Mouse (Mus musculus): ENCODE measurements around the gene Hoxb5. TPM values are rescaled to one million over a fixed set of nuclear protein-coding genes. Genes with fewer than 3 reads are reported as not detected.

Hoxb5 gene
- polyA plus RNA-seq, 1 experiment from 2014 or later = 0.83 TPM

GRCm38 (mm10) chr11:96325747-96326212, 22.6 kb downstream of the Hoxb5 start:
- 0 out of 2 replicates have a peak overlapping the region, but pooled peaks have one; percentile 35 for H3K27ac ChIP-seq
- H3K27me3 ChIP-seq = peaks cover 100% of the 10 kb centered on the region
- H3K4me1 ChIP-seq (replicated peaks) = peaks cover 4% of the 10 kb centered on the region
- no peak overlapping the region for H3K4me3 ChIP-seq (replicated peaks)
- H3K4me2 ChIP-seq = peak overlapping the region; percentile 16; the same call in 1 of the 2 replicates
- H3K9me3 ChIP-seq = no peaks in the 10 kb centered on the region
- 4% methylated on average over 22 of the region's 22 CpGs for WGBS
- ATAC-seq (ENCODE audit: insufficient number of reproducible peaks, insufficient read depth, low FRiP score, low TSS enrichment, low read depth) = no peak
- no peaks in the 10 kb centered on the region for H3K36me3 ChIP-seq
- H3K9ac ChIP-seq (replicated peaks) = no peak overlapping the region

GRCm38 (mm10) chr11:96326705-96327104, 23.6 kb downstream of the Hoxb5 start:
- WGBS = 2% methylated on average over 12 of the region's 12 CpGs
- H3K4me2 ChIP-seq = 0 out of 2 replicates have a peak overlapping the region, but pooled peaks have one; percentile 16
- no peaks in the 10 kb centered on the region for H3K36me3 ChIP-seq
- no peak overlapping the region for H3K4me3 ChIP-seq (replicated peaks)
- H3K27ac ChIP-seq = no peak overlapping the region
- peaks cover 4% of the 10 kb centered on the region for H3K4me1 ChIP-seq (replicated peaks)
- ATAC-seq (ENCODE audit: insufficient number of reproducible peaks, insufficient read depth, low FRiP score, low TSS enrichment, low read depth) = no peak
- no peak overlapping the region for H3K9ac ChIP-seq (replicated peaks)
- peaks cover 100% of the 10 kb centered on the region for H3K27me3 ChIP-seq
- H3K9me3 ChIP-seq = no peaks in the 10 kb centered on the region

GRCm38 (mm10) chr11:96327122-96327521, 24.0 kb downstream of the Hoxb5 start:
- H3K27ac ChIP-seq = no peak overlapping the region
- peaks cover 6% of the 10 kb centered on the region for H3K4me1 ChIP-seq (replicated peaks)
- H3K4me3 ChIP-seq (replicated peaks) = no peak overlapping the region
- no peak overlapping the region for H3K9ac ChIP-seq (replicated peaks)
- ATAC-seq (ENCODE audit: insufficient number of reproducible peaks, insufficient read depth, low FRiP score, low TSS enrichment, low read depth) = no peak
- 14% methylated on average over 7 of the region's 7 CpGs for WGBS
- H3K36me3 ChIP-seq = no peaks in the 10 kb centered on the region
- H3K9me3 ChIP-seq = no peaks in the 10 kb centered on the region
- H3K27me3 ChIP-seq = peaks cover 100% of the 10 kb centered on the region
- no peak overlapping the region for H3K4me2 ChIP-seq

- 15% methylated on average over 5 of the region's 5 CpGs for WGBS
- H3K27me3 ChIP-seq = peaks cover 100% of the 10 kb centered on the region
- no peaks in the 10 kb centered on the region for H3K9me3 ChIP-seq
Measured at GRCm38 (mm10) chr11:96327750-96328149, 24.6 kb downstream of the Hoxb5 start.

GRCm38 (mm10) chr11:96328605-96329004, 25.5 kb downstream of the Hoxb5 start:
- Histone ChIP-seq H3K4me3 (replicated peaks) (no peak overlapping the region), H3K27me3 (peaks cover 100% of the 10 kb centered on the region), H3K9me3 (no peaks in the 10 kb centered on the region), H3K9ac (replicated peaks) (no peak overlapping the region), H3K36me3 (no peaks in the 10 kb centered on the region), H3K4me1 (replicated peaks) (peaks cover 16% of the 10 kb centered on the region), H3K4me2 (no peak overlapping the region), H3K27ac (no peak overlapping the region)
- no peak for ATAC-seq (ENCODE audit: insufficient number of reproducible peaks, insufficient read depth, low FRiP score, low TSS enrichment, low read depth)
- 14% methylated on average over 8 of the region's 8 CpGs for WGBS

More at GRCm38 (mm10) chr11:96327750-96328149, 24.6 kb downstream of the Hoxb5 start:
- Histone ChIP-seq H3K4me3 (replicated peaks) (no peak overlapping the region), H3K4me1 (replicated peaks) (peaks cover 12% of the 10 kb centered on the region), H3K9ac (replicated peaks) (no peak overlapping the region), H3K27ac (no peak overlapping the region), H3K36me3 (no peaks in the 10 kb centered on the region), H3K4me2 (no peak overlapping the region)
- ATAC-seq (ENCODE audit: insufficient number of reproducible peaks, insufficient read depth, low FRiP score, low TSS enrichment, low read depth) = 0 out of 2 replicates have a peak, but pooled peaks have one; percentile 37

- Histone ChIP-seq H3K4me2 (peak overlapping the region; percentile 54), H3K27ac (no peak overlapping the region), H3K36me3 (no peaks in the 10 kb centered on the region), H3K27me3 (peaks cover 100% of the 10 kb centered on the region), H3K4me3 (replicated peaks) (peak overlapping the region; percentile 38; the same call in 1 of the 2 replicates), H3K9me3 (no peaks in the 10 kb centered on the region), H3K4me1 (replicated peaks) (peaks cover 12% of the 10 kb centered on the region), H3K9ac (replicated peaks) (no peak overlapping the region)
- no peak for ATAC-seq (ENCODE audit: insufficient number of reproducible peaks, insufficient read depth, low FRiP score, low TSS enrichment, low read depth)
- WGBS = under 1% methylated on average over 8 of the region's 8 CpGs
Measured at GRCm38 (mm10) chr11:96332105-96332504, 29.0 kb downstream of the Hoxb5 start.

- WGBS = under 1% methylated on average over 35 of the region's 35 CpGs
- H3K9ac ChIP-seq (replicated peaks) = peak overlapping the region; percentile 52
- H3K36me3 ChIP-seq = no peaks in the 10 kb centered on the region
- ATAC-seq (ENCODE audit: insufficient number of reproducible peaks, insufficient read depth, low FRiP score, low TSS enrichment, low read depth) = no peak
- H3K4me2 ChIP-seq = peak overlapping the region; percentile 54
- peaks cover 100% of the 10 kb centered on the region for H3K27me3 ChIP-seq
- H3K27ac ChIP-seq = peak overlapping the region; percentile 69; the same call in 1 of the 2 replicates
- no peaks in the 10 kb centered on the region for H3K9me3 ChIP-seq
- H3K4me3 ChIP-seq (replicated peaks) = peak overlapping the region; percentile 38
- peaks cover 12% of the 10 kb centered on the region for H3K4me1 ChIP-seq (replicated peaks)
Measured at GRCm38 (mm10) chr11:96332618-96333032, 29.5 kb downstream of the Hoxb5 start.

- 4% methylated on average over 17 of the region's 17 CpGs for WGBS
- H3K27ac ChIP-seq = peak overlapping the region; percentile 69; the same call in 1 of the 2 replicates
Measured at GRCm38 (mm10) chr11:96333241-96334001, 30.3 kb downstream of the Hoxb5 start.

GRCm38 (mm10) chr11:96334002-96334364, 30.8 kb downstream of the Hoxb5 start:
- Histone ChIP-seq H3K9ac (replicated peaks) (no peak overlapping the region), H3K27ac (peak overlapping the region; percentile 69; the same call in 1 of the 2 replicates), H3K4me3 (replicated peaks) (0 out of 2 replicates have a peak overlapping the region, but pooled peaks have one; percentile 38), H3K9me3 (no peaks in the 10 kb centered on the region), H3K27me3 (peaks cover 100% of the 10 kb centered on the region), H3K4me1 (replicated peaks) (peaks cover 12% of the 10 kb centered on the region), H3K36me3 (no peaks in the 10 kb centered on the region), H3K4me2 (peak overlapping the region; percentile 26)
- no peak for ATAC-seq (ENCODE audit: insufficient number of reproducible peaks, insufficient read depth, low FRiP score, low TSS enrichment, low read depth)
- WGBS = 17% methylated on average over 2 of the region's 2 CpGs

More at GRCm38 (mm10) chr11:96333241-96334001, 30.3 kb downstream of the Hoxb5 start:
- Histone ChIP-seq H3K9ac (replicated peaks) (peak overlapping the region; percentile 52; the same call in 1 of the 2 replicates), H3K4me3 (replicated peaks) (peak overlapping the region; percentile 38), H3K4me1 (replicated peaks) (peaks cover 12% of the 10 kb centered on the region), H3K9me3 (no peaks in the 10 kb centered on the region), H3K4me2 (peak overlapping the region; percentile 54), H3K36me3 (no peaks in the 10 kb centered on the region), H3K27me3 (peaks cover 100% of the 10 kb centered on the region)
- ATAC-seq (ENCODE audit: insufficient number of reproducible peaks, insufficient read depth, low FRiP score, low TSS enrichment, low read depth) = no peak

- Histone ChIP-seq H3K9ac (replicated peaks) (no peak overlapping the region), H3K4me1 (replicated peaks) (peaks cover 12% of the 10 kb centered on the region), H3K36me3 (no peaks in the 10 kb centered on the region), H3K27me3 (peaks cover 100% of the 10 kb centered on the region), H3K4me3 (replicated peaks) (no peak overlapping the region), H3K27ac (no peak overlapping the region), H3K4me2 (0 out of 2 replicates have a peak overlapping the region, but pooled peaks have one; percentile 26), H3K9me3 (no peaks in the 10 kb centered on the region)
- WGBS = 50% methylated on average over 3 of the region's 3 CpGs
- ATAC-seq (ENCODE audit: insufficient number of reproducible peaks, insufficient read depth, low FRiP score, low TSS enrichment, low read depth) = no peak
Measured at GRCm38 (mm10) chr11:96334998-96335397, 31.9 kb downstream of the Hoxb5 start.

- H3K4me2 ChIP-seq = no peak overlapping the region
- H3K4me3 ChIP-seq (replicated peaks) = no peak overlapping the region
- H3K9me3 ChIP-seq = no peaks in the 10 kb centered on the region
- peaks cover 13% of the 10 kb centered on the region for H3K4me1 ChIP-seq (replicated peaks)
- H3K27ac ChIP-seq = no peak overlapping the region
- WGBS = 12% methylated on average over 2 of the region's 2 CpGs
- H3K27me3 ChIP-seq = peaks cover 100% of the 10 kb centered on the region
- H3K36me3 ChIP-seq = no peaks in the 10 kb centered on the region
- ATAC-seq (ENCODE audit: insufficient number of reproducible peaks, insufficient read depth, low FRiP score, low TSS enrichment, low read depth) = no peak
- H3K9ac ChIP-seq (replicated peaks) = no peak overlapping the region
Measured at GRCm38 (mm10) chr11:96336597-96336996, 33.5 kb downstream of the Hoxb5 start.
